Mouse (Mus musculus): ENCODE data around the gene Nmnat2.
"Not testable (repeated sequence)": the region's sequence is repeated elsewhere in the genome, so short reads cannot be mapped to it uniquely, and the experiment has no call there.

Nmnat2 gene

GRCm38 (mm10) chr1:153058290-153058689 lies 103.5 kb downstream of the Nmnat2 start:
- no peak for DNase-seq (ENCODE audit: low spot score)

- DNase-seq (ENCODE audit: low spot score), result no peak
Measured at GRCm38 (mm10) chr1:153059626-153060025, 104.8 kb downstream of the Nmnat2 start.

- DNase-seq (ENCODE audit: low spot score), result no peak
Measured at GRCm38 (mm10) chr1:153062547-153062946, 107.8 kb downstream of the Nmnat2 start.

GRCm38 (mm10) chr1:153064784-153065390 lies 110.1 kb downstream of the Nmnat2 start:
- DNase-seq (ENCODE audit: low spot score), result no peak

- peak; percentile 50 for DNase-seq (ENCODE audit: low spot score)
Measured at GRCm38 (mm10) chr1:153065473-153066386, 110.9 kb downstream of the Nmnat2 start.

GRCm38 (mm10) chr1:153066387-153066781 lies 111.6 kb downstream of the Nmnat2 start:
- DNase-seq (ENCODE audit: low spot score), result no peak

GRCm38 (mm10) chr1:153071563-153071962 lies 116.8 kb downstream of the Nmnat2 start:
- DNase-seq (ENCODE audit: low spot score), result no peak

GRCm38 (mm10) chr1:153071995-153072394 lies 117.2 kb downstream of the Nmnat2 start:
- DNase-seq (ENCODE audit: low spot score), result no peak

- no peak for DNase-seq (ENCODE audit: low spot score)
Measured at GRCm38 (mm10) chr1:153072711-153073110, 117.9 kb downstream of the Nmnat2 start.

GRCm38 (mm10) chr1:153073441-153073840 lies 118.6 kb downstream of the Nmnat2 start:
- DNase-seq (ENCODE audit: low spot score), result no peak

GRCm38 (mm10) chr1:153075087-153075736 lies 120.4 kb downstream of the Nmnat2 start:
- DNase-seq (ENCODE audit: low spot score), result no peak

GRCm38 (mm10) chr1:153075955-153076354 lies 121.2 kb downstream of the Nmnat2 start:
- no peak for DNase-seq (ENCODE audit: low spot score)

GRCm38 (mm10) chr1:153083233-153083632 lies 128.4 kb downstream of the Nmnat2 start:
- not testable (repeated sequence) for DNase-seq (ENCODE audit: low spot score)

- DNase-seq (ENCODE audit: low spot score), result no peak
Measured at GRCm38 (mm10) chr1:153084191-153084590, 129.4 kb downstream of the Nmnat2 start.

GRCm38 (mm10) chr1:153085198-153085597 lies 130.4 kb downstream of the Nmnat2 start:
- DNase-seq (ENCODE audit: low spot score), result no peak

GRCm38 (mm10) chr1:153087771-153088170 lies 133.0 kb downstream of the Nmnat2 start:
- no peak for DNase-seq (ENCODE audit: low spot score)

GRCm38 (mm10) chr1:153090081-153090480 lies 135.3 kb downstream of the Nmnat2 start:
- DNase-seq (ENCODE audit: low spot score), result no peak

- DNase-seq (ENCODE audit: low spot score), result no peak
Measured at GRCm38 (mm10) chr1:153090807-153091206, 136.0 kb downstream of the Nmnat2 start.

- no peak for DNase-seq (ENCODE audit: low spot score)
Measured at GRCm38 (mm10) chr1:153091438-153092236, 136.8 kb downstream of the Nmnat2 start.

GRCm38 (mm10) chr1:153092237-153092975 lies 137.6 kb downstream of the Nmnat2 start:
- peak; percentile 83 for DNase-seq (ENCODE audit: low spot score)

- no peak for DNase-seq (ENCODE audit: low spot score)
Measured at GRCm38 (mm10) chr1:153093172-153093571, 138.4 kb downstream of the Nmnat2 start.
